Mouse (Mus musculus) midbrain, postnatal 0 days (tissue): ENCODE data around the gene Emc1. TPM values are rescaled to one million over a fixed set of nuclear protein-coding genes. Genes with fewer than 3 reads are reported as not detected.
A peak's percentile ranks its signal among the peaks of the same experiment; 100 is the strongest.

ENCODE experiments used
- ATAC-seq: fragments of 200-750 bp; cut with Nextera tagmentation; 2 replicates; pipeline ENCODE4 v1.8.0; 2017; ENCODE audit warnings: moderate number of reproducible peaks, mild to moderate bottlenecking, moderate TSS enrichment, moderate library complexity; ENCODE audit not compliant: low FRiP score
- DNase-seq: peaks from one replicate; pipeline ENCODE4 v3.0.0-alpha.2; 2015; ENCODE audit warnings: low spot score
- H3K27ac ChIP-seq: fragments of 300-500 bp; sonication (generic); 2 replicates; pipeline ENCODE4 v1.5.1; 2014; ENCODE audit warnings: low read depth, mild to moderate bottlenecking, low read length, mixed read lengths
- H3K27me3 ChIP-seq: fragments of 300-500 bp; sonication (generic); 2 replicates; pipeline ENCODE4 v1.6.1; 2014; ENCODE audit warnings: low read length, control low read depth, mixed read lengths; ENCODE audit not compliant: insufficient read depth
- H3K36me3 ChIP-seq: fragments of 300-500 bp; sonication (generic); 2 replicates; pipeline ENCODE4 v1.6.1; 2014; ENCODE audit warnings: low read length, control low read depth, mixed read lengths; ENCODE audit not compliant: insufficient read depth
- H3K4me1 ChIP-seq: fragments of 300-500 bp; sonication (generic); 2 replicates; pipeline ENCODE4 v1.6.1; 2014; ENCODE audit warnings: mild to moderate bottlenecking, control low read depth, antibody characterized with exemption, low read length, mixed read lengths; ENCODE audit not compliant: insufficient read depth
- H3K4me2 ChIP-seq: fragments of 300-500 bp; sonication (generic); 2 replicates; pipeline ENCODE4 v1.6.1; 2014; ENCODE audit warnings: low read depth, mild to moderate bottlenecking, low read length, mixed read lengths; ENCODE audit not compliant: poor library complexity, severe bottlenecking
- H3K4me3 ChIP-seq: fragments of 300-500 bp; sonication (generic); 2 replicates; pipeline ENCODE4 v1.5.1; 2014; ENCODE audit warnings: low read depth, mild to moderate bottlenecking, low read length, moderate library complexity
- H3K9ac ChIP-seq: fragments of 300-500 bp; sonication (generic); replicated peaks from 2 replicates; pipeline ENCODE4 v1.6.1; 2014; ENCODE audit warnings: mild to moderate bottlenecking, low read length, moderate library complexity, mixed read lengths; ENCODE audit not compliant: poor library complexity, severe bottlenecking
- H3K9me3 ChIP-seq: fragments of 300-500 bp; sonication (generic); 2 replicates; pipeline ENCODE4 v1.6.1; 2016; ENCODE audit warnings: low read length, control low read depth
- CTCF ChIP-seq: IDR thresholded peaks from 2 replicates; pipeline ENCODE4 v1.5.1; 2016; ENCODE audit warnings: antibody characterized with exemption, mild to moderate bottlenecking
- WGBS: fragments of 180-500 bp; shearing (Covaris S2); extraction: QIAGEN DNeasy Blood & Tissue Kit; methylation state at CpG from one replicate; pipeline ENCODE4 v1.1.7; 2014; 5-methylcytosine and 5-hydroxymethylcytosine counted together
- polyA plus RNA-seq: library from polyadenylated mRNA; unstranded; fragments of >200 nt; fragmentation: Nextera tagmentation; extraction: Ambion mirVana; gene quantifications from 2 replicates; pipeline ENCODE4 v1.2.1, GENCODE M21; 2015
- total RNA-seq: library from RNA; depleted of rRNA; stranded (reverse); fragments of >200 nt; gene quantifications from 2 replicates; pipeline ENCODE4 v1.2.3, GENCODE M21; 2014

The Emc1 gene
- total and polyA plus RNA-seq, 2 experiments from 2014 or later, result 50.3 to 78.3 TPM

DNA sequence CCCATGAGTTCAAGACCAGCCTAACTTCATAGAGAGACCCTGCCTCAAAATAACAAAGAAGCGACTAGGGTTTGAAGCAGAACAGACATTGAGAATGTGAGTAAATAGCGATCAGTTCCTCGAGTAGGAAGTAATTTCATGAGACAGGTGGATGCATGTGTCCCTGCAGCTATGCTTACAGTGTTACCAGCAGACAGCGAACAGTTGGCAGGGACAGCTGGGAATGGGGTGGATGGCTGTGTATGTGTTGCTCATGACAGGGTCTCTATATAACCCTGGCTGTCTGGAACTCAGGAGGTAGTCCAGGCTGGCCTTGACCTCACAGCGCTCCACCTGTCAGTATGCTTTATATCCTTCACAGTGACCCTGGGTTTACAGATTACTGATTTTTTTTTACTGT, 15.7 kb downstream of the Emc1 start:
- Histone ChIP-seq H3K9ac (no peak overlapping the region), H3K4me2 (no peak overlapping the region), H3K27ac (no peak overlapping the region), H3K4me1 (no peaks in the 10 kb centered on the region), H3K9me3 (no peaks in the 10 kb centered on the region), H3K4me3 (no peak overlapping the region), H3K27me3 (no peaks in the 10 kb centered on the region), H3K36me3 (peaks cover 86% of the 10 kb centered on the region)
- no peak for DNase-seq
- TF ChIP-seq CTCF, result no peak
- 97% methylated on average over 5 of the region's 5 CpGs for WGBS
- no peak for ATAC-seq

DNA sequence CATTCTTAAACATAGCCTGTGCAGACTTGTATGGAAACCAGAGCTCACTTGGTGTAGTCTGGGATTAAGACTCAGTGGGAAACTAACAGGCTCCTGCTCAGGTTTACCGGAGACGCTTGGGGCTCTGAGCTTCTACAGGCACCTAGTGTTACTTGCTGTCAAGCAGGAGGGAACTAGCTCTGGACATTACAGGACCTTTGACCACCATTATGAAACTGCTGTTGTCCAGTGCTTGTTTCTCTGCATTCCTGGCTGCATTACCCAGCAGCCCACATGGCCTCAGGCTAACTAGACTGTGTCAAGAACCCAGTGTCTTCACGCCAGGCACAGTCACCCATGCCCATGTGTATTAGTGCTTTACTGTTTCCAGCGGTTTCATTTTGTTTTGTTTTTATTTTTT, 20.7 kb downstream of the Emc1 start:
- Histone ChIP-seq H3K27ac (no peak overlapping the region), H3K27me3 (no peaks in the 10 kb centered on the region), H3K4me1 (no peaks in the 10 kb centered on the region), H3K36me3 (peaks cover 75% of the 10 kb centered on the region), H3K4me3 (no peak overlapping the region), H3K4me2 (no peak overlapping the region), H3K9me3 (no peaks in the 10 kb centered on the region), H3K9ac (no peak overlapping the region)
- ATAC-seq (no peak), DNase-seq (no peak)
- 96% methylated on average over 4 of the region's 4 CpGs for WGBS
- TF ChIP-seq CTCF, result no peak

DNA sequence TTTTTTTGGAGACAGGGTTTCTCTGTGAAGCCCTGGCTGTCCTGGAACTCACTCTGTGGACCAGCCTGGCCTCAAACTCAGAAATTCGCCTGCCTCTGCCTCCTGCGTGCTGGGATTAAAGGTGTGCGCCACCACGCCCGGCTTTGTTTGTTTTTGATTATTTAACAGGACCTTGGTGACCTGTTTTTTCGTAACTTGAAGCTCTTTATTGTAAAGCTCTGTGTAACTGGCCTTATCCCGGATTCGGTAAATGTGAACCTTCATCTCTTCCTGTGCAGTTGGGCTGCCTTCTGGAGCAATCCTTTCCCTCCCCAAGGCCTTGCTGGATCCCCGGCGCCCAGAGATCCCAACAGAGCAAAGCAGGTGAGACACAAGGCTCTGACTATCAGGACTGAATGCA, 21.1 kb downstream of the Emc1 start:
- no peak for TF ChIP-seq CTCF
- no peaks in the 10 kb centered on the region for H3K9me3 ChIP-seq
- no peak overlapping the region for H3K4me3 ChIP-seq
- no peak overlapping the region for H3K4me2 ChIP-seq
- no peak overlapping the region for H3K27ac ChIP-seq
- no peaks in the 10 kb centered on the region for H3K27me3 ChIP-seq
- ATAC-seq, result no peak
- H3K4me1 ChIP-seq, result no peaks in the 10 kb centered on the region
- no peak for DNase-seq
- no peak overlapping the region for H3K9ac ChIP-seq
- peaks cover 72% of the 10 kb centered on the region for H3K36me3 ChIP-seq
- WGBS, result 94% methylated on average over 10 of the region's 10 CpGs

DNA sequence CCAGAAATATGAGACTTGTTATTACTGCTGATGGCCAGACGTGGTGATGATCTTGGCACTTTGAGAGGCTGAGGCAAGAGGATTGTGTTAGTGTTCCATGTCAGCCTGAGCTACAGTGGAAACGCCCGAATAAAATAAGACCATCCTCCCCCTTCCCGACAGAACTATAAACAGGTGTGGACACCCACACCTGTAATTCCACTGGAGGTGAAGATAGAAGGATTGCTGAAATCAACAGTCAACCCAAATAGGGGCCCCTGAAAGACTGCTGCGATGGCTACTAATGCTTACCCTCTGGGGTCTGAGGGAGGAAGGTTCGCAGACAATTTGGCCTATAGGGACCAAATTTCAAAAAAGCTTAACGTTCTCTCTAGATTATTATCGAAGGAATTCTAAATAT, 27.3 kb downstream of the Emc1 start:
- Histone ChIP-seq H3K27me3 (no peaks in the 10 kb centered on the region), H3K9ac (peak overlapping the region; percentile 42), H3K9me3 (no peaks in the 10 kb centered on the region), H3K4me2 (peak overlapping the region; percentile 81), H3K4me1 (peaks cover 15% of the 10 kb centered on the region), H3K4me3 (peak overlapping the region; percentile 84), H3K36me3 (peaks cover 22% of the 10 kb centered on the region), H3K27ac (peak overlapping the region; percentile 57)
- no peak for ATAC-seq
- WGBS, result 15% methylated on average over 8 of the region's 8 CpGs
- TF ChIP-seq CTCF, result 0 out of 2 replicates have a peak, but pooled peaks have one; percentile 1
- no peak for DNase-seq

DNA sequence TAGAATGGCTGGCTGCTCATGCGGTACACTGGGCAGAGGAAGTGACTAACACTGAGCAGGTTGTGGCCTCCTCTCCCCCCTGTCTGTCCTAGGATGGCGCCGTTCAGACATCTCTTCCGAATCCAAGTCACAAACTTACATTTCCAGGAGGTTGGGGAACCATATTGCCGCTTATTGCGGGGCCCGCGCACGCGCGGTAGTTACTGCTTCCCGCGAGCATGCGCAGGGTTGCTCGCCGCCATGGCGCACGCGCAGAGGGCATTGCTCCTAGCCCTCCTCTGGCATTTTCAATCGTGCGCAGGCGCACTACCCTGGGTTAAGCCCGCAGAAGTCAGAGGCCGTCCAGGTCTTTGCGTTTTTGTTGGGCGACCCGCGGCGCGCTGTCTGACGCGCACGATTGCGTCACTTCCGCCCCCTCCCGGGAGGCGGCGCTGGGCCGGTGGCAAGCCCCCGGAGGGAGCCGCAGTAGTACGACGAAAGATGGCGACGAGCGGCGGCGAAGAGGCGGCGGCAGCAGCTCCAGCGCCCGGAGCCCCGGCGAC, 27.9 kb downstream of the Emc1 start:
- Histone ChIP-seq H3K4me2 (peak overlapping the region; percentile 92), H3K27ac (peak overlapping the region; percentile 78), H3K9ac (peak overlapping the region; percentile 77), H3K27me3 (no peaks in the 10 kb centered on the region), H3K9me3 (no peaks in the 10 kb centered on the region), H3K4me1 (peaks cover 15% of the 10 kb centered on the region), H3K36me3 (peaks cover 17% of the 10 kb centered on the region), H3K4me3 (peak overlapping the region; percentile 84)
- TF ChIP-seq CTCF, result peak; percentile 18
- under 1% methylated on average over 47 of the region's 54 CpGs for WGBS
- DNase-seq (peak; percentile 99), ATAC-seq (peak; percentile 97)

DNA sequence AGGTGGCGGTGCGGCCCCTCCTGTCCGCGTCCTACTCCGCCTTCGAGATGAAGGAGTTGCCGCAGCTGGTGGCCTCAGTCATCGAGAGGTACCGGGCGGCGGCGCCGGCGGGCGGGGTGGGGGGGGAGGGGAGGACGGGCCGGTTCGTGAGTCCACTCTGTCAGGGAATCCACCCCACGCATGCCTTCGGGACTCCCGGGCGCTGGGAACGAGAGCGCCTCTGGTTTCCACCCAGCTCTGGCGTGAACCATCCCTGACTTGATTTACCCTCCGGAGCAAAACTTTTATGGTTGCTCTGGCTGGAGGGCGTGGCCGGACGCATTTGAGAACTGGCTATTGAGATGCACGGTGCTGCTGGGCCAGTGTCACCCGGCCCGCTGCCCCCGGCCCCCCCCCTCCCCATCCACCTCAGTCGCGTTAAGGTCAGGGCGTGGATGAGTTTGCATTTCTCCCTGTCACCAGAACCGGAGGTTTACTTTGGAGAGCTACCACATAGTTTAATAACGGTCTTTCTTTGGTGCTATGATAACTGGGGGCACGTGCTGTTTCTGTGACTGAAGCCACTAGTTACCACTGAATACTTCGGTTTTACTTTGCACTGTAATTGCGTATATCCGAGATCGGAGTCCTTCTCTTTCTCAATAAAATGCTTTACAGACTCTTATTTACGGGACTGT, 28.5 kb downstream of the Emc1 start:
- 4% methylated on average over 42 of the region's 44 CpGs for WGBS
- Histone ChIP-seq H3K4me3 (peak overlapping the region; percentile 84), H3K4me2 (peak overlapping the region; percentile 92), H3K9me3 (no peaks in the 10 kb centered on the region), H3K9ac (peak overlapping the region; percentile 77), H3K27ac (peak overlapping the region; percentile 78), H3K36me3 (peaks cover 10% of the 10 kb centered on the region; the same call in 1 of the 2 replicates), H3K4me1 (peaks cover 15% of the 10 kb centered on the region), H3K27me3 (no peaks in the 10 kb centered on the region)
- no peak for TF ChIP-seq CTCF
- ATAC-seq (peak; percentile 57), DNase-seq (no peak)
